Mouse (Mus musculus): ENCODE data around the gene Tuft1.
A peak's percentile ranks its signal among the peaks of the same experiment; 100 is the strongest.

Tuft1 gene

GRCm38 (mm10) chr3:94595871-94596287, 62.8 kb downstream of the Tuft1 start:
- DNase-seq (ENCODE audit: low spot score) = no peak

- no peak for DNase-seq (ENCODE audit: low spot score)
Measured at GRCm38 (mm10) chr3:94591066-94591465, 67.6 kb downstream of the Tuft1 start.

- DNase-seq (ENCODE audit: low spot score) = no peak
Measured at GRCm38 (mm10) chr3:94587962-94588361, 70.7 kb downstream of the Tuft1 start.

GRCm38 (mm10) chr3:94582944-94583343, 75.7 kb downstream of the Tuft1 start:
- DNase-seq (ENCODE audit: low spot score) = no peak

GRCm38 (mm10) chr3:94582456-94582891, 76.2 kb downstream of the Tuft1 start, which contains the start of gene Snx27:
Gene Snx27 (minus strand): TSS chr3:94582716.
- peak; percentile 91 for DNase-seq (ENCODE audit: low spot score)

- no peak for DNase-seq (ENCODE audit: low spot score)
Measured at GRCm38 (mm10) chr3:94581793-94582455, 76.7 kb downstream of the Tuft1 start.

- DNase-seq (ENCODE audit: low spot score) = peak; percentile 31
Measured at GRCm38 (mm10) chr3:94581138-94581780, 77.4 kb downstream of the Tuft1 start.

- no peak for DNase-seq (ENCODE audit: low spot score)
Measured at GRCm38 (mm10) chr3:94574506-94574905, 84.2 kb downstream of the Tuft1 start.

GRCm38 (mm10) chr3:94567242-94567641, 91.4 kb downstream of the Tuft1 start:
- DNase-seq (ENCODE audit: low spot score) = no peak

GRCm38 (mm10) chr3:94565557-94565956, 93.1 kb downstream of the Tuft1 start:
- no peak for DNase-seq (ENCODE audit: low spot score)

- no peak for DNase-seq (ENCODE audit: low spot score)
Measured at GRCm38 (mm10) chr3:94565127-94565526, 93.5 kb downstream of the Tuft1 start.

- no peak for DNase-seq (ENCODE audit: low spot score)
Measured at GRCm38 (mm10) chr3:94564356-94565010, 94.2 kb downstream of the Tuft1 start.

GRCm38 (mm10) chr3:94563163-94563562, 95.5 kb downstream of the Tuft1 start:
- DNase-seq (ENCODE audit: low spot score) = no peak

All from layer of hippocampus, adult 11-12 months (tissue).